Mouse (Mus musculus) midbrain, embryonic 16.5 days (tissue): ENCODE results near the gene Slc30a2. TPM values are rescaled to one million over a fixed set of nuclear protein-coding genes. Genes with fewer than 3 reads are reported as not detected.

ENCODE experiments used
- ATAC-seq: fragments of 200-750 bp; cut with Nextera tagmentation; 2 replicates; pipeline ENCODE4 v1.8.0; 2017; ENCODE audit warnings: moderate TSS enrichment
- H3K27ac ChIP-seq: fragments of 300-500 bp; sonication (generic); 2 replicates; pipeline ENCODE4 v1.5.1; 2014; ENCODE audit warnings: mild to moderate bottlenecking, low read length, mixed read lengths
- H3K27me3 ChIP-seq: fragments of 300-500 bp; sonication (generic); 2 replicates; pipeline ENCODE4 v1.6.1; 2014; ENCODE audit warnings: low read depth, low read length, mixed read lengths; ENCODE audit not compliant: control insufficient read depth, insufficient read depth
- H3K36me3 ChIP-seq: fragments of 300-500 bp; sonication (generic); 2 replicates; pipeline ENCODE4 v1.6.1; 2014; ENCODE audit warnings: mild to moderate bottlenecking, low read length, moderate library complexity, mixed read lengths; ENCODE audit not compliant: control insufficient read depth, insufficient read depth
- H3K4me1 ChIP-seq: fragments of 300-500 bp; sonication (generic); 2 replicates; pipeline ENCODE4 v1.6.1; 2014; ENCODE audit warnings: mild to moderate bottlenecking, low read length, mixed read lengths; ENCODE audit not compliant: control insufficient read depth, insufficient read depth
- H3K4me2 ChIP-seq: fragments of 300-500 bp; sonication (generic); 2 replicates; pipeline ENCODE4 v1.6.1; 2014; ENCODE audit warnings: mild to moderate bottlenecking, low read length, mixed read lengths
- H3K4me3 ChIP-seq: fragments of 300-500 bp; sonication (generic); 2 replicates; pipeline ENCODE4 v1.5.1; 2014; ENCODE audit warnings: low read depth, mild to moderate bottlenecking, low read length, moderate library complexity, mixed read lengths
- H3K9ac ChIP-seq: fragments of 300-500 bp; sonication (generic); 2 replicates; pipeline ENCODE4 v1.6.1; 2014; ENCODE audit warnings: low read depth, low read length, mixed read lengths
- H3K9me3 ChIP-seq: fragments of 300-500 bp; sonication (generic); replicated peaks from 2 replicates; pipeline ENCODE4 v1.6.1; 2014; ENCODE audit warnings: mild to moderate bottlenecking, low read length, mixed read lengths; ENCODE audit not compliant: control insufficient read depth, poor library complexity, severe bottlenecking
- WGBS: fragments of 180-500 bp; shearing (Covaris S2); extraction: QIAGEN DNeasy Blood & Tissue Kit; methylation state at CpG from one replicate; pipeline ENCODE4 v1.1.7; 2014; 5-methylcytosine and 5-hydroxymethylcytosine counted together
- polyA plus RNA-seq: library from polyadenylated mRNA; unstranded; fragments of >200 nt; fragmentation: Nextera tagmentation; extraction: Ambion mirVana; gene quantifications from 2 replicates; pipeline ENCODE4 v1.2.1, GENCODE M21; 2015

Gene Slc30a2
- polyA plus RNA-seq, 1 experiment from 2014 or later, result 0.30 TPM

GRCm38 (mm10) chr4:134302084-134302483 is 40.9 kb upstream of the Slc30a2 start:
- no peak overlapping the region for H3K9ac ChIP-seq
- 92% methylated on average over 5 of the region's 5 CpGs for WGBS

GRCm38 (mm10) chr4:134306963-134307362 is 36.0 kb upstream of the Slc30a2 start:
- Histone ChIP-seq H3K9ac (no peak overlapping the region), H3K9me3 (no peaks in the 10 kb centered on the region), H3K27me3 (no peaks in the 10 kb centered on the region), H3K4me1 (peaks cover 6% of the 10 kb centered on the region; the same call in 1 of the 2 replicates), H3K36me3 (no peaks in the 10 kb centered on the region), H3K4me2 (no peak overlapping the region), H3K4me3 (no peak overlapping the region), H3K27ac (no peak overlapping the region)
- no peak for ATAC-seq
- WGBS, result 69% methylated on average over 2 of the region's 2 CpGs

More at GRCm38 (mm10) chr4:134302084-134302483, 40.9 kb upstream of the Slc30a2 start:
- no peaks in the 10 kb centered on the region for H3K4me1 ChIP-seq
- no peak overlapping the region for H3K4me3 ChIP-seq
- no peak overlapping the region for H3K4me2 ChIP-seq
- ATAC-seq, result no peak
- H3K27me3 ChIP-seq, result no peaks in the 10 kb centered on the region
- H3K9me3 ChIP-seq, result no peaks in the 10 kb centered on the region
- no peaks in the 10 kb centered on the region for H3K36me3 ChIP-seq
- no peak overlapping the region for H3K27ac ChIP-seq

DNA sequence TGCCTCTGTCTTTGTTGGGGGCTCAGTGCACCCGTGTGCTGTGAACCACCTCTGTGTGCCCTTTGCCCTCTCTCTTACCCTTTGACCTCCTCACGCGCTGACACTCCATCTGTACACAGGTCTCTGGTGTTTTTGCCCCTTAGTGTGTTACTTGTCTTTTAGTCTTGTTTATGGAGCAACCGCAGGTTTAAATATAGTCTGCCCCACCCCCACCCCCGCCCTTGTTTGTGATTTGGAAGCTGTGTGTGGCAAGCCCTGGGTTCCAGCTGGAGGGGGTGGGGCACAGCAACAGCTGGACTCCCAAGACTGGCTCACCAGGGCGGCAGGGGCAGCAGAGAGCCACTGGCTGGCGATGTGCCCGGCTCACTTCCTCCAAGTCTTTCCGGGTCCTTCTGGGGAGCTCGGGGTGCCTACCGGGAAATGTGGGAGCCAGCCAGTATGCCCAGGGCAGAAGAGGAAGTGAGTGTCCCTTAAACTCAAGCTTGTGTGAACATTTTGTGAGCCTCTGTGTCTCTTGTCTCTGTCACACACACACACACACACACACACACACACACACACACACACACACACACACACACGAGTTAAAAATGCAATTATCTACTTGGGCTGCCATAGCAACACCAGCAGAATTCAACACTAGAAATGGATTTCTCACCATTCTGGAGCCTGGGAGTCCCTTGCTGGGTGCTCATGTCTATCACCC is 35.5 kb upstream of the Slc30a2 start:
- no peaks in the 10 kb centered on the region for H3K36me3 ChIP-seq
- peak overlapping the region; percentile 39 for H3K4me2 ChIP-seq
- WGBS, result 19% methylated on average over 12 of the region's 12 CpGs
- ATAC-seq, result no peak
- H3K27me3 ChIP-seq, result no peaks in the 10 kb centered on the region
- 0 out of 2 replicates have a peak overlapping the region, but pooled peaks have one; percentile 32 for H3K9ac ChIP-seq
- H3K4me1 ChIP-seq, result peaks cover 6% of the 10 kb centered on the region; the same call in 1 of the 2 replicates
- no peaks in the 10 kb centered on the region for H3K9me3 ChIP-seq
- H3K4me3 ChIP-seq, result no peak overlapping the region
- H3K27ac ChIP-seq, result peak overlapping the region; percentile 23; the same call in 1 of the 2 replicates

DNA sequence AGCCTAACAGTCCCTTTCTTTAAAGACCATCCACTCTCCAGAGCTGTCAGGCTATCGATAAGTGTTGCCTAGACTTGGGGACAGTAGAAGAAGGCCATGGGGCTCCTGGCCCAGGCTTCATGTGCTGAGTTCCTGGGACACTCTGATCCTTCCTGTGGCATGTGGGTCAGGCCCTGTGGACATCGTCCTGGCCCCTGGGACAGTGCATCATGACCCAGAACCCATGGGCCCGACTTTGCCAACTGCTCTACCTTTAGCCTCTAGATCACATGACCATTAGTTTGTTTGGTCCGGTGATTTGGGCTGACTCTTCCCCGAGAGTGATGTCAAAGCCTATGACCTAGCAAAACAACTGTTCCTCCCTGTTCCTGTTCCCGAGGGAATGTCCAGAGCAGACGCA is 32.9 kb upstream of the Slc30a2 start:
- peaks cover 6% of the 10 kb centered on the region; the same call in 1 of the 2 replicates for H3K4me1 ChIP-seq
- H3K9ac ChIP-seq, result no peak overlapping the region
- no peaks in the 10 kb centered on the region for H3K27me3 ChIP-seq
- H3K36me3 ChIP-seq, result no peaks in the 10 kb centered on the region
- WGBS, result 97% methylated on average over 7 of the region's 7 CpGs
- H3K4me2 ChIP-seq, result no peak overlapping the region
- no peak overlapping the region for H3K27ac ChIP-seq
- no peak overlapping the region for H3K4me3 ChIP-seq
- no peaks in the 10 kb centered on the region for H3K9me3 ChIP-seq
- no peak for ATAC-seq

- H3K27ac ChIP-seq, result no peak overlapping the region
- H3K4me3 ChIP-seq, result no peak overlapping the region
- no peaks in the 10 kb centered on the region for H3K27me3 ChIP-seq
- H3K4me1 ChIP-seq, result peaks cover 6% of the 10 kb centered on the region; the same call in 1 of the 2 replicates
- no peak for ATAC-seq
- H3K4me2 ChIP-seq, result no peak overlapping the region
- H3K9ac ChIP-seq, result no peak overlapping the region
- no peaks in the 10 kb centered on the region for H3K36me3 ChIP-seq
- no peaks in the 10 kb centered on the region for H3K9me3 ChIP-seq
- 89% methylated on average over 9 of the region's 9 CpGs for WGBS
Observed at GRCm38 (mm10) chr4:134310656-134311055, 32.3 kb upstream of the Slc30a2 start.

GRCm38 (mm10) chr4:134311784-134312183 is 31.2 kb upstream of the Slc30a2 start:
- Histone ChIP-seq H3K36me3 (no peaks in the 10 kb centered on the region), H3K4me2 (no peak overlapping the region), H3K27me3 (no peaks in the 10 kb centered on the region), H3K9me3 (no peaks in the 10 kb centered on the region), H3K27ac (no peak overlapping the region), H3K4me3 (no peak overlapping the region), H3K9ac (no peak overlapping the region), H3K4me1 (peaks cover 6% of the 10 kb centered on the region; the same call in 1 of the 2 replicates)
- no peak for ATAC-seq
- 89% methylated on average over 9 of the region's 9 CpGs for WGBS

- Histone ChIP-seq H3K4me1 (peaks cover 4% of the 10 kb centered on the region; the same call in 1 of the 2 replicates), H3K9ac (no peak overlapping the region), H3K27me3 (no peaks in the 10 kb centered on the region), H3K4me3 (no peak overlapping the region), H3K9me3 (no peaks in the 10 kb centered on the region), H3K36me3 (no peaks in the 10 kb centered on the region), H3K27ac (no peak overlapping the region), H3K4me2 (no peak overlapping the region)
- no peak for ATAC-seq
- WGBS, result 96% methylated on average over 5 of the region's 5 CpGs
Observed at GRCm38 (mm10) chr4:134312341-134312740, 30.6 kb upstream of the Slc30a2 start.

- H3K9me3 ChIP-seq, result no peaks in the 10 kb centered on the region
- peaks cover 2% of the 10 kb centered on the region; the same call in 1 of the 2 replicates for H3K4me1 ChIP-seq
- H3K27me3 ChIP-seq, result no peaks in the 10 kb centered on the region
- 98% methylated on average over 6 of the region's 6 CpGs for WGBS
- no peak overlapping the region for H3K4me2 ChIP-seq
- H3K4me3 ChIP-seq, result no peak overlapping the region
- no peak overlapping the region for H3K9ac ChIP-seq
- no peak overlapping the region for H3K27ac ChIP-seq
- no peaks in the 10 kb centered on the region for H3K36me3 ChIP-seq
- no peak for ATAC-seq
Observed at GRCm38 (mm10) chr4:134312901-134313300, 30.1 kb upstream of the Slc30a2 start.

DNA sequence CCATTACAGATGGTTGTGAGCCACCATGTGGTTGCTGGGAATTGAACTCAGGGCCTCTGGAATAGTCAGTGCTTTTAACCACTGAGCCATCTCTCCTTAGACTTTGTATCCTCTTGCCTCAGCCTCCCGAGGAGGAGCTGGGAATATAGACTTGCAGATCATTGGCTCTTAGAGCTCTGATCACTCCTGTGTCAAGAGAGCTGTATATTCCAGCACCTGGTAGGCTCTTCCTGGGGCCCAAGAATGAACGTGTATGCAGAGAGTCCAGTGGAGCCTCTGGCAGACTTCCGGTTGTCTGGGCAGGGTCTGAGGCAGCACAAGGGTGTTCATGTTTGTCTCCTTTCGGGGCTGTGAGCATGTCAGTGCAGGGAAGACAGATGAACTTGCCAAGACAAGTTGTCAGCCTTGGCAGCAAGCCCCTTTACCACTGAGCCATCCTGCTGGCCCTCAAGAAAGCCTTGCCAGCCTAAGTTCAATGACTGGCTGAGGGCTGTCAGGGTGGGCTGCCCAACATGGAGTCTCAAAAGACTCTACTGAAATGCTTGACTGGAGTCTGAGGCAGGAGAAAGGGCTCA is 28.8 kb upstream of the Slc30a2 start:
- no peak for ATAC-seq
- H3K4me3 ChIP-seq, result no peak overlapping the region
- 77% methylated on average over 4 of the region's 4 CpGs for WGBS

More for the DNA sequence above, 28.8 kb upstream of the Slc30a2 start:
- no peaks in the 10 kb centered on the region for H3K27me3 ChIP-seq
- no peaks in the 10 kb centered on the region for H3K36me3 ChIP-seq
- no peak overlapping the region for H3K27ac ChIP-seq
- H3K9ac ChIP-seq, result no peak overlapping the region
- H3K4me1 ChIP-seq, result no peaks in the 10 kb centered on the region
- no peak overlapping the region for H3K4me2 ChIP-seq
- H3K9me3 ChIP-seq, result no peaks in the 10 kb centered on the region
